Mouse (Mus musculus): Measurements from ENCODE around the gene Ccser1. TPM values are rescaled to one million over a fixed set of nuclear protein-coding genes. Genes with fewer than 3 reads are reported as not detected.

The Ccser1 gene
- polyA plus RNA-seq, 1 experiment = 5.3 TPM

DNA sequence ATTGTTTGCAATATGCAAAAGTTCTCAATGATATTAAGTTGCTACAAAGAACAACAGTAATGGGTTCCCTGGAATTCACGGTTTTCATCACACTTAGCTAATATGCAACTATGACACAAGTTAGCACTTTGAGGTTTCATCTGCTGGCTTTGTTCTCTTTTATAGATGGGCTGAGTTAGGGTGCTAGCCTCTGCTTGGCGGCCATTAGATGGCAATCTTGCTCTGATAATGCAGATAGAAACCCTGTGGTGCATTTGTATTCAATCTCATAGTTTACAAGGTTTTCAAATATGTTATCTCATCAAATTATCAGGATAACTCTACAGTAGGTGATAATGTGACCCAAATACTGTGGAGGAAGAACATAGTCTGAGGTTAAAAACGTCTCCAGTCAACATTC, 202.4 kb downstream of the Ccser1 start:
- H3K4me3 ChIP-seq (ENCODE audit: insufficient read depth, low read length) = no peak overlapping the region
- no peak overlapping the region for H3K27ac ChIP-seq (ENCODE audit: insufficient read depth, low read length)
- TF ChIP-seq POLR2A (IDR thresholded peaks at IDR 0.05; ENCODE audit: low read depth, low read length) (no peak), CTCF (IDR thresholded peaks at IDR 0.05; ENCODE audit: borderline replicate concordance, insufficient read depth, low read length) (no peak)
- H3K4me1 ChIP-seq (ENCODE audit: control insufficient read depth, insufficient read depth, low read length) = no peaks in the 10 kb centered on the region

DNA sequence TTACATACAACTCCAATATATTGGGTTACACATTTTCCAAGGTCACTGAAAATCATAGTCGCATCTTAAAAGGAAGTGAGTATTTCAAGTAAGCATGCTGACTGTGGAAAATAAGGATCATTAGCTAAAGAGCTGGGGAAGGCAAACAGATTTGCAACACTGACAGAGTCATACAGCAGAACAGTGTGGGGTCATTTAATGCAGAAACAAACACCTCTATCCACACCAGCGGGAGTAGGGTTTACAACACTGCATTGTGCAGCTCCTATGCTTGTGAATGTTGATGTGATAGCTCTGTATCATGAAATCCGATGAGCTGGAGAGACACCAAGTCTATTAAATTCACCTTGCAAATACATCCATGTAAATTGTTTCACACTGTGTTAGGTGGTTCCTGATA, 202.9 kb downstream of the Ccser1 start:
- H3K27ac ChIP-seq (ENCODE audit: insufficient read depth, low read length) = no peak overlapping the region
- no peaks in the 10 kb centered on the region for H3K4me1 ChIP-seq (ENCODE audit: control insufficient read depth, insufficient read depth, low read length)
- TF ChIP-seq POLR2A (IDR thresholded peaks at IDR 0.05; ENCODE audit: low read depth, low read length) (no peak), CTCF (IDR thresholded peaks at IDR 0.05; ENCODE audit: borderline replicate concordance, insufficient read depth, low read length) (no peak)
- H3K4me3 ChIP-seq (ENCODE audit: insufficient read depth, low read length) = no peak overlapping the region

DNA sequence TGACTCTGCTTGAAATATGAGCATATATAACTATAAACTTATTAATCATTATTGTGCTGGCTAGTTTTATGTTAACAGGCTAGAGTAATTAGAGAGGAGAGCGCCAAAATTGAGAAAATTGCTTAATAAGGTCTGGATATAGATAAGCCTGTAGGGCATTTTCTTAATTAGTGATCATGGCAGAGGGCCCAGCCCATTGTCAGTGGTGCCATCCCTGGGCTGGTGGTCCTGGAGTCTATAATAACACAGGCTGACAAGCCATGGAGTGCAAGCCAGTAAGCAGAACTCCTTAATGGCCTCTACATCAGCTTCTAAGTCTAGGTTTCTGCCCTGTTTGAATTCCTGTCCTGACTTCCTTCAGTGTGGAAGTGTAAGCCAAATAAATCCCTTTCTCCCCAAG, 206.9 kb downstream of the Ccser1 start:
- no peak for TF ChIP-seq POLR2A (IDR thresholded peaks at IDR 0.05; ENCODE audit: low read depth, low read length)
- TF ChIP-seq CTCF (IDR thresholded peaks at IDR 0.05; ENCODE audit: borderline replicate concordance, insufficient read depth, low read length) = no peak
- H3K27ac ChIP-seq (ENCODE audit: insufficient read depth, low read length) = no peak overlapping the region
- H3K4me3 ChIP-seq (ENCODE audit: insufficient read depth, low read length) = no peak overlapping the region
- no peaks in the 10 kb centered on the region for H3K4me1 ChIP-seq (ENCODE audit: control insufficient read depth, insufficient read depth, low read length)

DNA sequence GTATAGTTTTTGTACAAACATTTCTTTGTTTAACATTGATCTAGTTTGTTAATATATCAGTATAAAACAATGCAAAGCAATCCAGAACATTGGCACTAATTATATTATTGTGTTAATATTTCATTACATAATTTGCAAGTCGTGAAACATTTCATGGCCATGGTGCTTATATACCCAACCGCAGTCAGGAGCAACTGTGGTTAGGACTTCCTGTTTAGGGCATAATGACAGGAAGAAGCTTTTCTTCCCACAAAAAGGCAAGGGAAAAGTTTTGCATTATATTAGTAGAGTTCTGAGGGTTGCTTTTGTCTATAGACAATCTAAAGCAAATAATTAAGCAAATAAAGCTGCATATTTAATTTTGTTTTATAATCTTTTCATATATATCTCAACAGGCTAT, 247.4 kb downstream of the Ccser1 start:
- TF ChIP-seq POLR2A (IDR thresholded peaks at IDR 0.05; ENCODE audit: low read depth, low read length) (no peak), CTCF (IDR thresholded peaks at IDR 0.05; ENCODE audit: borderline replicate concordance, insufficient read depth, low read length) (no peak)
- H3K4me1 ChIP-seq (ENCODE audit: control insufficient read depth, insufficient read depth, low read length) = no peaks in the 10 kb centered on the region
- no peak overlapping the region for H3K27ac ChIP-seq (ENCODE audit: insufficient read depth, low read length)
- H3K4me3 ChIP-seq (ENCODE audit: insufficient read depth, low read length) = no peak overlapping the region

DNA sequence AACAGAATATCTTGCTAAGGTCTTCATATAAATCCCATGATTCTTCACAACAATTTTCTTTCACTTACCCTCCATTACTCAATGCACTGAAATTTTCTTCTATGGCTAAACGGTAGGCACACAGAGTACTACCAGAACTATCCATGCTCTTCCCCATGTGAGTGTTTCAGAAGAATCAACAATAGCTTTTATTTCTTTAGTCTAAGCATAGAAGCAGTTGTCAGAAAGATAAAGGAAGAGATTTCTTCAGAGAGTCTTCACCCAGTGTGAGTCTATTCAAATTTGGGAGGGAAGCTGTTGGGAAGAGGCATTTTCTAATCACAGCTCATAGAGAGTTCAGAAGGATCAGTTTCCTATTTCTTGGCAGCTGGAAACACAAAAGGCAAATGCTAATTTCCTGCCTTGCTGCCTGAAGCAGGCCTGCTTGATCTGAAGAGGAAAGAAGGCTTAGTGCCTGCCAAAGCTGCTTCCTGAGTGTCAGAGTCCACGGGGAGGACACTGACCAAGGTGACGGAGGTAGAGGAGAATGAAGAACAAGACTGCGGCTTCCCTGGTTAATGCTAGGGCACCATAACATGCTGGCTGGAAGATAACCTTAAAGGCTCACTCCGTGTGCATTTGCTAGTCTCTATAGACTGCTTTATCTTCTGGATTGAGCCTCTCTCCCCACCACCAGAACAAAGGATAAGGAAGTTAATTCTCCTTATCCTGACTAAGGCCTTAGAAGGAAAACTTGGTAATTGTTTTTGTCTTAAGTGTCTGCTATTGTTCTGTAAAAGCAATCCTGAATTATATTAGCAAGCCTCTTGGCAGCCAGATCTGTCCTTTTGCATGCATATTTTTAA, 251.0 kb downstream of the Ccser1 start:
- Histone ChIP-seq H3K4me1 (ENCODE audit: control insufficient read depth, insufficient read depth, low read length) (no peaks in the 10 kb centered on the region), H3K27ac (ENCODE audit: insufficient read depth, low read length) (no peak overlapping the region), H3K4me3 (ENCODE audit: insufficient read depth, low read length) (no peak overlapping the region)
- TF ChIP-seq POLR2A (IDR thresholded peaks at IDR 0.05; ENCODE audit: low read depth, low read length) (no peak), CTCF (IDR thresholded peaks at IDR 0.05; ENCODE audit: borderline replicate concordance, insufficient read depth, low read length) (no peak)

DNA sequence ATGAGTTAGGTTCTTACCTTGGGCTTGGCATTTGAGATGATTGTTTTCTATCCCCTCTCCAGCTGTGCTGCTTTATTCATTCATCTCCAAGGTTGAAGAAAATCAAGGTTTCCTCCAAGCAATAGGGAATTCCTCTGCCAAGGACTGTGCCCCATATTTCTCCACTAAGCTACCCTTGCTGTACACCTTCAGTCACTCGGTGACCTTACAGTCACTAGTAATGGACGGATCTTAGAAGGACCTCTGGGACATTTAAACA, 251.5 kb downstream of the Ccser1 start:
- TF ChIP-seq CTCF (IDR thresholded peaks at IDR 0.05; ENCODE audit: borderline replicate concordance, insufficient read depth, low read length) (no peak), POLR2A (IDR thresholded peaks at IDR 0.05; ENCODE audit: low read depth, low read length) (no peak)
- H3K4me1 ChIP-seq (ENCODE audit: control insufficient read depth, insufficient read depth, low read length) = no peaks in the 10 kb centered on the region
- H3K27ac ChIP-seq (ENCODE audit: insufficient read depth, low read length) = no peak overlapping the region
- H3K4me3 ChIP-seq (ENCODE audit: insufficient read depth, low read length) = no peak overlapping the region

DNA sequence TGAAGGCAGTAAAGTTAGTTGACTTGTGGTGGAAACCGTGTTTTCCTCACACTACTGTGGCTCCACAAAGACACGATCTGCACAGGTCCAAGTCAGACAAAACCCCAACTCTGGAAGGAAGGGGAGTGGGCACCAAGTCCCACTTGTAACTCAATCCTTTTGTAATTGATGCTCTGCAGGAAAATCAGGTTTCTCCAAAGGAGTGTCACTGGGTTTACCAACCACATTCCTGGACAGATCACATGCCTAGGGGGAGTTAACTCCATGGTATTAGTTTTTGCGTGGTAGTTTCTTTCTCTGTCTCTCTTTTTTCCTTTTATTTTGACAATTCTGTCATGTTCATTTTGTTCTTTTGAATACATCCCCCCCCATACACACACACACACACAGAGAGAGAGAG, 252.0 kb downstream of the Ccser1 start:
- Histone ChIP-seq H3K27ac (ENCODE audit: insufficient read depth, low read length) (no peak overlapping the region), H3K4me1 (ENCODE audit: control insufficient read depth, insufficient read depth, low read length) (no peaks in the 10 kb centered on the region), H3K4me3 (ENCODE audit: insufficient read depth, low read length) (no peak overlapping the region)
- TF ChIP-seq POLR2A (IDR thresholded peaks at IDR 0.05; ENCODE audit: low read depth, low read length) (no peak), CTCF (IDR thresholded peaks at IDR 0.05; ENCODE audit: borderline replicate concordance, insufficient read depth, low read length) (no peak)

DNA sequence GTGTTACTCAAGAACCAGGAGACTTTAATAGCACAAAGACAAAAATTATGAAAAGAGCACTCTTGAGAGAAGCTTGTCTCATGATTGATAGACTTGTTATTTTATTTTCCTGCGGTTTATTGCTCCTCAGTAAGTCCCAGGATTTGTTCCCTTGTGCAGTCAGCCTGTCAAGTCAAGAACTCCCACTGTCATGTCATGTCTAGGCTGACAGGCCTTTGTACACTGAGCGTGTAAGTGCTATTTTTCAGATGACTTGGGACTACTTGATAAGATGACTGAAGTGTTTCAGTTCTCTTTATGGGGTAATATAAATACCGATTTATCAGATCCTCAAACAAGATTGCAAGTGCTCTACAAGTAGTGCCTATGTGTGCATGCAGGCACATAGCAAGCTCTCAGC, 252.6 kb downstream of the Ccser1 start:
- Histone ChIP-seq H3K27ac (ENCODE audit: insufficient read depth, low read length) (no peak overlapping the region), H3K4me3 (ENCODE audit: insufficient read depth, low read length) (no peak overlapping the region), H3K4me1 (ENCODE audit: control insufficient read depth, insufficient read depth, low read length) (no peaks in the 10 kb centered on the region)
- no peak for TF ChIP-seq CTCF (IDR thresholded peaks at IDR 0.05; ENCODE audit: borderline replicate concordance, insufficient read depth, low read length)

DNA sequence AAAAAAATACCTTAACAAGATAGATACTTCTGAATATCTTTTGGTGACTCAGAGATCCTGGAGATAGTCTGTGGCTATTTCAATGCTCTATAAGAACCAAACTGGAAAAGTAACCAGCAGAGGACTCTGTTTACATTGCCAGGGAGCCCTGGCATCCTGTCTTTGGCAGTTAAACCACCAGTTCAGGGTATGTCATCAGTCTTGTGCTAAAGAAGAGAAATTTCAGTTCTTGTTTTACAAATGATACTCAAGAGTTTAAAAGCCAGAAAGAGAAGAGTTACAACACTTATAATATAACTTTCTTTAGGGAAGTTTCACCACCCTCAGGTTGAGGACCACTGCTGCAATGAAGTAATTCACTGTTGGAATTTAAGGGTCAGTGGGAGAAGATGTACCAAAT, 258.0 kb downstream of the Ccser1 start:
- TF ChIP-seq CTCF (IDR thresholded peaks at IDR 0.05; ENCODE audit: borderline replicate concordance, insufficient read depth, low read length) (no peak), POLR2A (IDR thresholded peaks at IDR 0.05; ENCODE audit: low read depth, low read length) (no peak)
- H3K27ac ChIP-seq (ENCODE audit: insufficient read depth, low read length) = no peak overlapping the region

DNA sequence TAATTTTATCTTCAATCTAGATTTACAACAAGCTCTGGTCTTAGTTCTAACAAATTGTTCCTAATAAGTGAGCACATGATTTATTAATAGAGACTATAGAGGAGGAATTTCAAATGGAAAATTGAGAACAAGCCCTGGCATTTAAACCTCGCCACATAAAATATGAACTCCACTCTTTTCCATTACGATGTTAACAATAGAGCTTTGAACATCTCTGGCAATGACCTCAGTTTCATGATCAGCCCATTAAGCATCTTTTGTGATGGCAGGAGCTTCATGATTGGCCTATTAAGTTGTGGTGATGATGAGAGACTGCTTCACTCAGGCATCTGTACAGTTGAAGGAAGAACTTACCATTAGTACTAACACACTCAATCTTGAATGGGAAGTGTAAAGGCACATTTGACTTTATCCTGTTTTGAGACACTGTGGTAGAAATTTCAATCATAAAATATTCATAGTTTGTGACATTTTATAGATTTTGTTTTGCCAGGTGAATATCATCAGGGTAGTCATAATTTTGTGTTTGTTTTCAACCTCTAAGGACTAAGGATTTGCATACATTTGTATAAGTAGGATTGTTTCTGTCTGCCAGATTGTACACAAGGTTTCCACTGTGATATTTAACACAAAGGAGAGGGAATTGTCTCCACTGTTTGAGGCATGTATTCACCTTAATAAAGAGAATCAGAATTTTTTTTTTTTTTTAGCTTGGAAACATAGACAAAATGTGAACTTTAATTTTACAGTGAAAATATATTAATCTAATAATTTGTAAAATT, 291.4 kb downstream of the Ccser1 start:
- TF ChIP-seq CTCF (IDR thresholded peaks at IDR 0.05; ENCODE audit: borderline replicate concordance, insufficient read depth, low read length) = no peak
- no peak for TF ChIP-seq POLR2A (IDR thresholded peaks at IDR 0.05; ENCODE audit: low read depth, low read length)
- H3K4me3 ChIP-seq (ENCODE audit: insufficient read depth, low read length) = no peak overlapping the region

More for the DNA sequence above, 258.0 kb downstream of the Ccser1 start:
- Histone ChIP-seq H3K4me1 (ENCODE audit: control insufficient read depth, insufficient read depth, low read length) (no peaks in the 10 kb centered on the region), H3K4me3 (ENCODE audit: insufficient read depth, low read length) (no peak overlapping the region)

More for the DNA sequence above, 291.4 kb downstream of the Ccser1 start:
- Histone ChIP-seq H3K27ac (ENCODE audit: insufficient read depth, low read length) (no peak overlapping the region), H3K4me1 (ENCODE audit: control insufficient read depth, insufficient read depth, low read length) (no peaks in the 10 kb centered on the region)

Measured in embryonic fibroblast, embryonic 13.5 days (primary cell).